Mouse (Mus musculus): ENCODE measurements around the gene Btbd3. TPM values are rescaled to one million over a fixed set of nuclear protein-coding genes. Genes with fewer than 3 reads are reported as not detected.

Gene Btbd3
- polyA plus RNA-seq, 1 experiment from 2014 or later = 26.0 TPM

DNA sequence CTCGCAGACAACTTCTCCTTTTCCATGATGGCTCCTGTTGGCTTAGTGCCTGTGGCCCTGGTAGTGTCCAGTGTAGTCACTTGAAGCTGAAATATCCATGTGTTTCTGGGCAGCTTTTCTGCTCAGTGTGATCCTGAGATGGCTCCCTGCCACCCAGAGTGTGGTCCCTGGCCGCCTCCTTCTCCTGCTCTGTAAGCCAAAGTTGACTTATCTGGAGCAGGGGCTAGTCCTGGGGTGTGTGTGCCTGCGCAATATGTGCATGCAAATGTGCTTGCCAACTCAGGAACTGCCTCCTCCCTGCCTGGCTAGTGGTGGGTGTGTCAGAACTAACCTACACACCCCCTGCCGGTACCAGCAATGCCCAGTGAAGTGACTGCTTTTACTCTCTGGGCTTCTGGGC lies 29.4 kb downstream of the Btbd3 start:
- no peak for ATAC-seq (ENCODE audit: insufficient read depth, low FRiP score)

DNA sequence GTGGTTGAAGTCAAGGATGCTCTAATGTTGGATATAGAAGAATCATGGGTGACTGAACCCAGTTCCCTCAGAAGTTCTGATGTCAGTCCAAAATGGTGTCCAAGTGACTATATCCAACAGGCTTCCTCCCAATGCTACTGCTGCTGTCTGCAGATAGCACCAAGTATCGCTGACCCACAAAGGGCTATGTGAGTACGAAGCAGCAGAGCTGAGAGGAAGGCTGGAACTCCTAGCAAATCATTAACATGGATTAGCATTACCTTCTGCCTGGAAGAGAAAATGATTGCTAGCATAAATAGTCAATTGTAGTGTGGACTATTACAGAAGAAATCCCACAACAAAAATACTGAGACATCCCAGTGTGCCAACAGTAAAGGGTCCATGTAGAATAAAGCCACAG lies 33.8 kb downstream of the Btbd3 start:
- no peaks in the 10 kb centered on the region for H3K4me1 ChIP-seq (ENCODE audit: control insufficient read depth, insufficient read depth, low read length)
- ATAC-seq (ENCODE audit: insufficient read depth, low FRiP score) = no peak

More for the DNA sequence above, 29.4 kb downstream of the Btbd3 start:
- Histone ChIP-seq H3K36me3 (ENCODE audit: control insufficient read depth, insufficient read depth, low read length) (peaks cover 25% of the 10 kb centered on the region), H3K27me3 (ENCODE audit: control insufficient read depth, insufficient read depth, low read length) (no peaks in the 10 kb centered on the region), H3K9me3 (replicated peaks; ENCODE audit: control insufficient read depth, low read length) (no peaks in the 10 kb centered on the region; the same call in 1 of the 2 replicates), H3K4me2 (ENCODE audit: low read depth, low read length) (no peak overlapping the region), H3K4me1 (ENCODE audit: control insufficient read depth, insufficient read depth, low read length) (peaks cover 7% of the 10 kb centered on the region), H3K27ac (ENCODE audit: low read length) (no peak overlapping the region), H3K4me3 (replicated peaks; ENCODE audit: low read length) (no peak overlapping the region), H3K9ac (ENCODE audit: low read length) (no peak overlapping the region)
- 94% methylated on average over 4 of the region's 4 CpGs for WGBS

DNA sequence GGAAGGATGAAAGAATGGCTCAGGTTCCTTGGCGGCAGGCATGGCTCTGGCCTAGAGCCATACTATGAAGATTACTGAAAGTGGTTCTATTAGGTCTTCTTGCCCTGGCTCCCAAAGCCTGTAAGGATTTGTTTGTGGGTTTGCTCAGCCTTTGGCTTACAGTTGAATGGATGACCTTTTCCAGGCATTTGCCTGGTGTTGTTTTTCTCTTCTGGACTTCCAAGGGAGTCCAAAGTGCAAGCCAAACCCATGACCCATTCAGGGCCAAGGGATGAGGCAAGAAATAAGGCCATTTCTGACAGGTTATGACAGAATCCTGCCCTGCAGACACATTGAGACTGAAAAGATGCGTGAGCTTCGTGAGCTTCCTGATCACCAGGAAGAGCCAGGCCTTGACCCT lies 37.9 kb downstream of the Btbd3 start:
- Histone ChIP-seq H3K4me2 (ENCODE audit: low read depth, low read length) (no peak overlapping the region), H3K27ac (ENCODE audit: low read length) (no peak overlapping the region), H3K9me3 (replicated peaks; ENCODE audit: control insufficient read depth, low read length) (no peaks in the 10 kb centered on the region), H3K27me3 (ENCODE audit: control insufficient read depth, insufficient read depth, low read length) (no peaks in the 10 kb centered on the region), H3K4me1 (ENCODE audit: control insufficient read depth, insufficient read depth, low read length) (no peaks in the 10 kb centered on the region), H3K4me3 (replicated peaks; ENCODE audit: low read length) (no peak overlapping the region), H3K36me3 (ENCODE audit: control insufficient read depth, insufficient read depth, low read length) (no peaks in the 10 kb centered on the region), H3K9ac (ENCODE audit: low read length) (no peak overlapping the region)
- ATAC-seq (ENCODE audit: insufficient read depth, low FRiP score) = no peak
- WGBS = 78% methylated on average over 3 of the region's 3 CpGs

More for the DNA sequence above, 33.8 kb downstream of the Btbd3 start:
- Histone ChIP-seq H3K36me3 (ENCODE audit: control insufficient read depth, insufficient read depth, low read length) (peaks cover 16% of the 10 kb centered on the region), H3K27ac (ENCODE audit: low read length) (no peak overlapping the region), H3K9ac (ENCODE audit: low read length) (no peak overlapping the region), H3K4me3 (replicated peaks; ENCODE audit: low read length) (no peak overlapping the region), H3K27me3 (ENCODE audit: control insufficient read depth, insufficient read depth, low read length) (no peaks in the 10 kb centered on the region), H3K4me2 (ENCODE audit: low read depth, low read length) (no peak overlapping the region), H3K9me3 (replicated peaks; ENCODE audit: control insufficient read depth, low read length) (no peaks in the 10 kb centered on the region; the same call in 1 of the 2 replicates)
- WGBS = 93% methylated on average over 2 of the region's 2 CpGs

- H3K27me3 ChIP-seq (ENCODE audit: control insufficient read depth, insufficient read depth, low read length) = no peaks in the 10 kb centered on the region
These were observed 49.9 kb downstream of the Btbd3 start for GRCm38 (mm10) chr2:138306236-138306635.

DNA sequence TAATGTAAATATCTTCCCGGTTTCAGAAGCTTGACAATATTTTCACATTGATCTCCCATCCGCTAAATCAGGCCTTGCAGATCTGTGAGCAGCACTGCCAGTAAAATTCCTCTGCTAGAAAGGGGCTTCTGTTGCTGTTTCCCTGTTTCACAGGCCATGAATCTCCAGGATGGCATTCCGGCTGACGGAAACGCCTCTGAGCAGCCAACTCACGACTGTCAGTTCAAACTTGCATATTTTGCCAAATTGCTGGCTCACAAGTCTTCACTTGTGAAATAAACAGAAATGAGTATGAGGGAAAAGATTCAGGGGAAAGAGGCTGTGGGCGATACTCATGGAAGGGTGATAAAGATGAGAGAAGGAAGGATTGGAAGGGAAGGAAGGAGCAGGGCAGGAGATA lies 59.3 kb downstream of the Btbd3 start:
- WGBS = 47% methylated on average over 7 of the region's 7 CpGs
- H3K36me3 ChIP-seq (ENCODE audit: control insufficient read depth, insufficient read depth, low read length) = no peaks in the 10 kb centered on the region
- H3K27me3 ChIP-seq (ENCODE audit: control insufficient read depth, insufficient read depth, low read length) = no peaks in the 10 kb centered on the region
- ATAC-seq (ENCODE audit: insufficient read depth, low FRiP score) = no peak
- H3K9ac ChIP-seq (ENCODE audit: low read length) = no peak overlapping the region
- H3K4me2 ChIP-seq (ENCODE audit: low read depth, low read length) = no peak overlapping the region
- no peak overlapping the region for H3K4me3 ChIP-seq (replicated peaks; ENCODE audit: low read length)
- no peak overlapping the region for H3K27ac ChIP-seq (ENCODE audit: low read length)
- H3K4me1 ChIP-seq (ENCODE audit: control insufficient read depth, insufficient read depth, low read length) = no peaks in the 10 kb centered on the region
- no peaks in the 10 kb centered on the region for H3K9me3 ChIP-seq (replicated peaks; ENCODE audit: control insufficient read depth, low read length)

More at GRCm38 (mm10) chr2:138306236-138306635, 49.9 kb downstream of the Btbd3 start:
- Histone ChIP-seq H3K27ac (ENCODE audit: low read length) (no peak overlapping the region), H3K9ac (ENCODE audit: low read length) (no peak overlapping the region), H3K4me1 (ENCODE audit: control insufficient read depth, insufficient read depth, low read length) (no peaks in the 10 kb centered on the region), H3K9me3 (replicated peaks; ENCODE audit: control insufficient read depth, low read length) (no peaks in the 10 kb centered on the region), H3K4me2 (ENCODE audit: low read depth, low read length) (no peak overlapping the region), H3K4me3 (replicated peaks; ENCODE audit: low read length) (no peak overlapping the region), H3K36me3 (ENCODE audit: control insufficient read depth, insufficient read depth, low read length) (no peaks in the 10 kb centered on the region)
- no peak for ATAC-seq (ENCODE audit: insufficient read depth, low FRiP score)
- 63% methylated on average over 2 of the region's 2 CpGs for WGBS

DNA sequence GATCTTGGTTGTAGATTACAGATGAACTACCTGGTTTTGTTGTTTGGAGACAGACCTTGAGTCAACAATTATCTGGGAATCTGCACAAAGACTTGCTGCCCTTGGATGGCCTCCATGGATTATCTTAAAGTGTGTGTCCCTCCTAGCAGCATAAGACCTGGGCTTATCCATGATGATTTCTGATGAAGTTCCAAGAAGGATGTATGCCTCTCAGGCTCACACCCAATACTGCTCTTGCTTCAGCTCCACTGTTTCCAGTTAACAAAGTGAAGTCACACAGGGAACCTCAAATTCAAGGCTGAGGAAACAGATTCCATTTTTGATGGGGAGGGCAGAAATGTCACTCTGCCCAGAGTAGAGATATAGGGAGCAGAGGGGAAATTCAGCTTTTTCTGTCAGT lies 64.0 kb downstream of the Btbd3 start:
- H3K4me2 ChIP-seq (ENCODE audit: low read depth, low read length) = no peak overlapping the region
- no peaks in the 10 kb centered on the region for H3K4me1 ChIP-seq (ENCODE audit: control insufficient read depth, insufficient read depth, low read length)
- no peaks in the 10 kb centered on the region for H3K27me3 ChIP-seq (ENCODE audit: control insufficient read depth, insufficient read depth, low read length)
- no peaks in the 10 kb centered on the region for H3K9me3 ChIP-seq (replicated peaks; ENCODE audit: control insufficient read depth, low read length)
- H3K27ac ChIP-seq (ENCODE audit: low read length) = peak overlapping the region; percentile 35
- ATAC-seq (ENCODE audit: insufficient read depth, low FRiP score) = no peak
- no peaks in the 10 kb centered on the region for H3K36me3 ChIP-seq (ENCODE audit: control insufficient read depth, insufficient read depth, low read length)
- no peak overlapping the region for H3K9ac ChIP-seq (ENCODE audit: low read length)
- H3K4me3 ChIP-seq (replicated peaks; ENCODE audit: low read length) = no peak overlapping the region

DNA sequence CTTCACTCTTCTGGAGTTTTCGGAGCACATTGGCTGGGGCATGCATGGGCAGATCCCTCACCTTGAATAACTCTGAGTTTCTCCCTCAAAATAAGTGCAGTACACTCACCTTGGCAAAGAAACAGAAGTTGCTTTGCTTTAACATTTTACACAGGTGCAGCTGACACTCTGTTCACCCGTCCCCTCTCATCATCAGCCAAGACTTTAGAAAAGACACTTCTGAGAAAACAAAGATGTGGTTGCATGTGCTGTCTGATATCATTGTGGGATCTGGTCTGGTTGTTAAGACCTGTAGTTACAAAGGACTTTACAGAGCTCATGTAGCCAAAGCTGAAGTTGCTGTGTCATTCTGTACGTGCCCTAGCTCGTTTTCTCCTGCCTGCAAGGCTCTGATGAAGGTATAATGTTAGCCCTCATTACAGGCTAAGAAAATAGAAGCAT lies 64.7 kb downstream of the Btbd3 start:
- no peak overlapping the region for H3K9ac ChIP-seq (ENCODE audit: low read length)
- H3K4me3 ChIP-seq (replicated peaks; ENCODE audit: low read length) = no peak overlapping the region
- 71% methylated on average over 4 of the region's 4 CpGs for WGBS
- H3K4me2 ChIP-seq (ENCODE audit: low read depth, low read length) = no peak overlapping the region
- H3K36me3 ChIP-seq (ENCODE audit: control insufficient read depth, insufficient read depth, low read length) = no peaks in the 10 kb centered on the region
- H3K4me1 ChIP-seq (ENCODE audit: control insufficient read depth, insufficient read depth, low read length) = no peaks in the 10 kb centered on the region
- no peaks in the 10 kb centered on the region for H3K9me3 ChIP-seq (replicated peaks; ENCODE audit: control insufficient read depth, low read length)
- H3K27me3 ChIP-seq (ENCODE audit: control insufficient read depth, insufficient read depth, low read length) = no peaks in the 10 kb centered on the region
- peak; percentile 44; the same call in 1 of the 2 replicates for ATAC-seq (ENCODE audit: insufficient read depth, low FRiP score)
- H3K27ac ChIP-seq (ENCODE audit: low read length) = peak overlapping the region; percentile 35

GRCm38 (mm10) chr2:138322270-138323114 lies 66.1 kb downstream of the Btbd3 start:
- H3K27me3 ChIP-seq (ENCODE audit: control insufficient read depth, insufficient read depth, low read length) = no peaks in the 10 kb centered on the region
- H3K4me1 ChIP-seq (ENCODE audit: control insufficient read depth, insufficient read depth, low read length) = no peaks in the 10 kb centered on the region
- no peak overlapping the region for H3K9ac ChIP-seq (ENCODE audit: low read length)
- no peaks in the 10 kb centered on the region for H3K36me3 ChIP-seq (ENCODE audit: control insufficient read depth, insufficient read depth, low read length)
- peak overlapping the region; percentile 55; the same call in 1 of the 2 replicates for H3K27ac ChIP-seq (ENCODE audit: low read length)
- no peak overlapping the region for H3K4me2 ChIP-seq (ENCODE audit: low read depth, low read length)
- 73% methylated on average over 16 of the region's 16 CpGs for WGBS
- no peak for ATAC-seq (ENCODE audit: insufficient read depth, low FRiP score)
- H3K4me3 ChIP-seq (replicated peaks; ENCODE audit: low read length) = no peak overlapping the region
- no peaks in the 10 kb centered on the region for H3K9me3 ChIP-seq (replicated peaks; ENCODE audit: control insufficient read depth, low read length)

DNA sequence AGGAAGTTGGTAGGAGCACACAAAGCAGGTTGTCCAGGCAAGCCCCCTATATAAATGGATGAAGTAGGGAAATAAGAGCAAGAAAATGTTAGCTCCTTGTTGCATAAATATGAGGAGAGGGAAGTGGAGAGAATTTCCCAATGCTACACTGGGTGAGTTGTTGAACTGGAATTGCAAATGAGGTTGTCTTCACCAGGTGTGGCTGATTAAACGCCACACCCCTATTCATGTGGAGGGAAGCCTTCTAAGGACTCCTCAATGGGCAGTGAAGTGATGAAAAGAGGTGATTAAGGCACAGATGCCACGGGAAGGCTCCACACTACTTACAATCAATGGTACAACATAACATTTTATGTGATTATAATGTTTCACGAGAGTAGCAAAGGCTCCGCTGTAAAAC lies 70.0 kb downstream of the Btbd3 start:
- H3K4me2 ChIP-seq (ENCODE audit: low read depth, low read length) = no peak overlapping the region
- H3K4me3 ChIP-seq (replicated peaks; ENCODE audit: low read length) = no peak overlapping the region
- peak; percentile 62 for ATAC-seq (ENCODE audit: insufficient read depth, low FRiP score)
- no peak overlapping the region for H3K9ac ChIP-seq (ENCODE audit: low read length)
- no peaks in the 10 kb centered on the region for H3K9me3 ChIP-seq (replicated peaks; ENCODE audit: control insufficient read depth, low read length)
- H3K36me3 ChIP-seq (ENCODE audit: control insufficient read depth, insufficient read depth, low read length) = no peaks in the 10 kb centered on the region
- 72% methylated on average over 4 of the region's 4 CpGs for WGBS
- peak overlapping the region; percentile 60 for H3K27ac ChIP-seq (ENCODE audit: low read length)
- no peaks in the 10 kb centered on the region for H3K27me3 ChIP-seq (ENCODE audit: control insufficient read depth, insufficient read depth, low read length)
- no peaks in the 10 kb centered on the region for H3K4me1 ChIP-seq (ENCODE audit: control insufficient read depth, insufficient read depth, low read length)

Measured in stomach, embryonic 16.5 days (tissue).